Mouse (Mus musculus) embryo, embryonic 11.5 days (tissue): Measurements from ENCODE around the gene Ift122.
"Not testable (repeated sequence)": the region's sequence is repeated elsewhere in the genome, so short reads cannot be mapped to it uniquely, and the experiment has no call there.

Experiments
- DNase-seq: peaks from one replicate; pipeline ENCODE4 v3.0.0-alpha.2; 2012; ENCODE audit warnings: low read depth, low spot score

Gene Ift122

DNA sequence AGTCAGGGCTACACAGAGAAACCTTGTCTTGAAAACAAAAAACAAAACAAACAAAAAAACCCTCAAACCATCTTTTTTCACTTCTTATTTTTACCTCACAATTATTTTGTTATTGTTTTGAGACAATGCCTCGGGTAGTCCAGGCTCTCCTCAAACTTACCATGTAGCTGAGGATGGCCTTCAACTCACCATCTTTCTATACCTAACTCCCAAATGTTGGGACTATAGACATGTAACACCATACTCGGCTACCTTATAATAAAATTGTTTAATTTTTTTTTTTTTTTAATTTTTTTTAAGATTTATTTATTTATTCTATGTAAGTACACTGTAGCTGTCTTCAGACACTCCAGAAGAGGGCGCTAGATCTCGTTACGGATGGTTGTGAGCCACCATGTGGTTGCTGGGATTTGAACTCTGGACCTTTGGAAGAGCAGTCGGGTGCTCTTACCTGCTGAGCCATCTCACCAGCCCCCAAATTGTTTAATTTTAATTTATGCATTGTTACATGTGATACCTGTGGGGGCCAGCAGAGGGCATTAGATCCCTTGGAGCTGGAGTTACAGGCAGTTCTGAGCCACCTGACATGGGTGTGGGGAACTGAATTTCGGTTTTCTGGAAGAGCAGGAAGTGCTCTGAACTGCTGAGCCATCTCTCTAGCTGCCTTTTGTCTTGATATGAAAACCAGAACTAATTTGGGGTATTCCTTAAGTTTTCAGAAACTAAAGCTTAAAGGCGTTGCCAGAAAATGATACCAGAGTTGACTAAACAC is 6.4 kb upstream of the Ift122 start:
- no peak for DNase-seq

DNA sequence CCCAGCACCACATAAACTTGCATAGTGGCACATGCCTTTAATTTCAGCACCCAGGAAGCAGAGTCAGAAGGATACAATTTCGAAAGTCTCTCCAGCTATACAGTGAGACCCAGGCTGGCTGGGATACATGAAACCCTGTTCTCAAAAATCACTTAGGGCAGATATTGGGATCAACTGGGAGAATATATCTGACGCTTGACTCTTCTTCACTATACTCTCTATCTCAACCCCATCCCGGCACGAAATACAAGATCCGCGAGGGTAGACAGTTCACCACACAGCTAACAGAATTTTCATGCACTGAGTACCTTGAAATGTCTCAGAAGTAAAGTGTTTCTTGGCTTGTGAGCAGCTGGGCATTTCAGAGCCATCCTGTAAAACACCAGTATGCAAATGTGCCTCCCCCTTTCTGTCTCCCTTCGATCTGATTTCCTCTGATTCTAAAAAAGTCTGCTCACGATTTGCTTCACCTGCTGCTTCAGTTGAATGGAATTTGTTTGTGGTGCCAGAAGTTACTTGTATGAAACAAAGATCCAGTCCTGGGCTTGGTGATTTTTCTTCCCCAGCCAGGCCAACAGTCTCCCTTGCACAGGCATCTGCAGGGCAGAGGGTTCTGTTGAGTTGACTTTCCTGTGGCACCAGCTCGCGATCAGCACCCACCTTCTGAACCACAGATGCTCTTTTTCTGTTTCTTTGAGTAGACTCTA is 4.5 kb upstream of the Ift122 start:
- no peak for DNase-seq

DNA sequence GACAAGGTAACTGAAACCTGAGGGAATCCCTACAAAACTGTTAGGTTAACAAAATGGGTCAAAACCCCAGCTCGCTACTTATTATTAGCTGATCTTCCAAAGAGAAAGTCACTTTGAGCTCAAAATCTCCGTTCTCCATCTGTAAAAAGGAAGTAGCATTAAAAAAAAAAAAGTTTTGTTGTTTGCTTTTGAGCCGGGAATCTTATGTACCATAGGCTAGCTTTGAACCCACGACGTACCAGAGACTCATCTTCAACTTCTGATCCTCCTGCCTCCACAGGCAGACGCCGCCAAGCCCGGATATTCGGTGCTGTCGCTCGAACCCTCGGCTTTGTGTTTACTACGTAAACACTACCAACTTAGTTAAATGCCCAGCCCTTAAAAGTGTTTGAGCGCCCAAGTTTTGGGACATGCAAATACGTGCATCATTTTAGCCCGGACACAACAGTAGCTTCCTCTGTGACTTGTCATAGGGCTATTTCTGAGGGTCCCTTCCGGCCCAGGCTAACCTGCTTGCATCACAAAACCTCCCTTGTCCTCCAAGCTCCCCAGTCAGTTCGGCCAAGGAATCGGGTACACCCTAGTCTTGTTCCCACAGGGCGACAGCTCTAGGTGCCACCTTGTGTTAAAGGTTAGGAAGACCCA is 702 bp upstream of the Ift122 start:
- no peak for DNase-seq

DNA sequence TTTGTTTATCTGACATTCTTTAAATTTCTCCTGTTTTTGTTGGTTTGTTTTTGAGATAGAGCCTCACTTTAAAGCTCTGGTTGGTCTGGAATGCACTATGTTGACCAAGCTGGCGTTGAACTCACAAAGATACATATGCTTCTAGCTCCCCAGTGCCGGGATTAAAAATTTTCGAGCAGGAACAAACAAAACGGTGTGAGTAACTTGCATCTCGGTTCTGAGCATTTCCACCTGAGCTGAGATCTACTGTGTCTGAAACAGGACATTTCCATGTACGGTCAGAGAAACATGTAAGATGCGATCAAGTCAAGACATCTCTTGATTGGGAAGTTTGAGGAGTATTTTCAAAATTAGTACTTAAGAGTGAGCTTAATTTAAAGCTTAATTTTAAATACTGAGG is 715 bp downstream of the Ift122 start:
- no peak for DNase-seq

DNA sequence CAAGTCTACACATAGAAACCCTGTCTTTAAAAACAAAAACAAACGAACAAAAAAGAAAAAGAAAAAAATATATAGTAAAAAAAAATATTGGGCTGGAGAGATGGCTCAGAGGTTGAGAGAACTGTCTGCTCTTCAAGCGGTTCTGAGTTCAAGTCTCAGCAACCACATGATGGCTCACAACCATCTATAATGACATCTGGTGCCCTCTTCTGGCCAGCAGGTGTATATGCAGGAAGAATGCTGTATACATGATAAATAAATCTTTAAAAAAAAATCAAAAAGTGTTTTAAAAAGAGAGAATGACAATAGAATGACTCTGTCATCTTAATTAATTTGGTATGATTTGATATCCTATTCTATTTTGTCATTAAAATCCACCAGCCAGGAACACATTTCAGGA is 1.2 kb downstream of the Ift122 start:
- no peak for DNase-seq

DNA sequence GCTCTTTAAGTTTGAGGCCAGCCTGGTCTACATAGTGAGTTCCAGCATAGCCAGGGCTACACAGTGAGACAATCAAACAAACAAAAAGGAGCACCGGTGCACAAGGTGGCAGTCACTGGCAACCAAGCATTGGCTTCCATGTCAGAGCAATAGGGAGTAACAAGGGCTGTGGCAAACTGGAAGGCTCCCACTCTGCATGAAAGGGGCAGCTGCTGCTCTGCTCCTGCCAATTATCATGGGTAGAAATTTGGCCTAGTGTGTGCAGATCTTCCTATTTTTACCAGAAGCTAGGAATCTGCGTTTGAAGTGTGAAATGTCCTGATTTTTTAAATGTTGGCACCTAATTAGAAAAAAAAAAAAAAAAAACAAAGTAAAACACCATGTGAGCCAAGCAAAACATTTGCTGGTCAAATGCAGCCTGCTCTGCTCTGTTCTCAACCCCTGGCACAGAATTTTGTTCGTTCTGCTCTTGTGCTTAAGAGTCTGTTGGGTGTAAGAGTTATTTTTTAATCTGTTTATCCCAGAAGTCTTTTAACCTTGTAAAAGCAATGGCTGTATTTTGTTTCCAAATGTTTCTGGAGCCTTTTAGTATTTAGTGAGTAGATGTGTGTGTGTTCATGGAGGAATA is 2.6 kb downstream of the Ift122 start:
- DNase-seq, result no peak

DNA sequence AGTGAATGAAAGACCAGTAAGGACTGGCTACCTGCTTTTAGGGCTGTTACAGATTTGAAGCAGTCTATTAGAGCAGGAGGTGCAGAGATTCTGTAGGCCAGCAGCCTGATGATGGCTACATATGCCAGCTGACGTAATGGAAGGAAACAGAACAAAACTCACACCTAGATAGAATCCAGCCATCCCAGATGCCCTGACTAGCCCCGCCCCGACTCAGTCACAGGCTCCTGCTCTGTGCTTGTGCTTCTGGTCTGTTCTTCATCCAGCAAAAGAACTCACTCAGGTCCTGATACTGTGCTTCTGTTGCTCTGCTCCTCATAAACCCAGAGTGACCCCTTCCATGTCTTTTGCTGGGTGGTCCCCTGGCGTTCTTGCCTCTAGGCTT is 3.1 kb downstream of the Ift122 start:
- DNase-seq, result no peak

DNA sequence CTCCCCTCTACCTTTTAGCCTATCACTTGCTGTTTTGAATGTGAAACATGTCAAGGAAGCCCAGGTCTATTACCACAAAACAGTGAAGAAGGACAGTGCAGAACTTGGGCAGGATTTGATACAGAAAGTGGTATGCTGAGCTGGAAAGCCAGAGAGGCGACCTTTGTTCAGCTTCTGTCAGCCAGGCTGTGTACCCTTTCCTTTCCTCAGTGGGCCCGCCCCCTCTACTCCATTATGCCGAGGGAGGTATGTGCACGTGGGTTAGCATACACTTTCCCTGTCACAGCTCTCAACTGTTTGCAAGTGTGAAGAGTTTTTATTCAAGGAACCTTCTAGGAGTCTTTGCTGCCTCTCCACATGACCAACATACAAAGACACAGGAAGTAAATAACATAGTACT is 6.0 kb downstream of the Ift122 start:
- DNase-seq, result no peak

DNA sequence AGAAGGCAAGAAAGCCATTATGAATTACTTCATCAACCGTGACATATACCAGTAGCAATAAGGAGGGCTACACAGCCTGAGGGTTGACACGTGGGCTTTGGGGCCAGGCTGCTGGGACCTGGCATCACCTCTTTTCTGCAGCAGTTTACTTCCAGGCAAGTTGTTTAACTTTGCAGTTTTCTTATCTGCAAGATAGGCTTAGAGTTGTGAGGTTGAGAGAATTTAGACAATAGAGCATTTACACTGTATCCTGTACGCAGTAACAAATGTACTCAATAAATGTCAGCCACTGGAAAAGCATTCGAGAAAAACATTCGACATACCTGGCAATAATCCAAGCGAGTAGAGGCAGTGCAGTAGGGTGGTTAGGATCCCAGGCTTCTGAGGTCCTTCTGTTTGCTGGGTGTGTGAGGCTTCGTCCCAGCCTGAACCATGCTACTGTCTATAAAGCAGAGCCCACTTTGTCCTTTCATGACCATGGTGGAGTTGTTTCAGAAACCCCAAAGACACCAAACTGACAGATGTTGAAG is 6.8 kb downstream of the Ift122 start:
- DNase-seq, result no peak

DNA sequence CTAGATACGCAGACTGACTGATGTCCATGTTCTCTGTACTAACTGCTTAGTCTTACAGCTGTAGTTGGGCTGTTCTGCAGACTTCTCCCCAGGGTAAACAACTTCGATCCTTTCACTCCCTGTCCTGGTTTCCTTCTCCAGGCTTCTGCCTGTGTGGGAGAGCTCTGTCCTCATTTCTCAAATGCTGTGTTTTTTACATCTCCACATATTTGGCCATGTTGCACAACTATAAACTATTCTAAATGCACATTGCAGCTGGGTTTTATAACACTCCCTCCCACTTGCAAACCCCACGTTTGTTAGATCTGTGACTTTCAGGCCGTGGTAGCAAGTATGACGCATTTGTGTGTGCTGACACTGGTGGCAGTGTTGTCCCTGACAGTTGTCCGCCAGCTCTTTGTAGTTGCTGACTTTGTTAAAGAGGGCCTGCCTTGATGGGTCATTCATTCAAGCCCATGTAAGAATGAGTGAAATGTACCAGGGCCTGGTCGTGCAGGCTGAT is 10.1 kb downstream of the Ift122 start:
- DNase-seq, result no peak

DNA sequence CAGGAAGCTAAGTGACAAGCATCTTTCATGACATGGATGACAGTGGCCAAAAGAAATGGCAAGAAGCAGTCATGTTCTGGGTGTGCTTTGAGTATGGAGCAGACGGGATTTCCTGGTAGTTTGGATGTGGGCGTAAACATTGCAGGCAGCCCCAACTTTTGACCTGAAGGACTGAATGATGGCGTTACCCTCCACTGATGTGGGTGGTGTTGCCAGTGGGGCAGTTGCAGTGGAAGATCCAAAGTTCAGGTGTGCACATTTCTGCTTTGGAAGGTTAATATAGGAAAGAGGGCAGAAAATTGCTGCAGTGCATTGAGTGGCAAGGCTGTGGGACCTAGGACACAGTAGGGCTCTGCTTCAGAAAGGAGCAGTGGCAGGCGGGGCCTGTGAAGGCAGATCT is 12.0 kb downstream of the Ift122 start:
- no peak for DNase-seq

DNA sequence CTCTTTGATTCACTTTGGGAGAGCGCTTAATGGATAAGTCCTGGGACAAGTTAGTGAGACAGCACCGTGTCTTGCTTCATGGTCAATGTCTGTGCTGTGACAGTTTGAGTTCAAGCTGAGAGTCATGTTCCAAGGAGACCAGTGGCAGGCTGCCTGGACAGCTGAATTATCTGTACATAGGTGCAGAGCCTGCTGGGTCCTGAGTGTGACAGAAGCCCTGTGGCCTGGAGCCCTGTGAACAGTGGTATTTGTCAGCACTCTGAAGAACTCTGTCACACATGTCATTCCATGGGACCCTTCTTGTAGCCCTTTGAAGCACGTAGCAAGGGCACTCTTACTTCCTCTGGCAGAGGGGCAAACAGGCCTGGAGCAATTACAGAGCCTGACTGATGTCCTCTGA is 13.9 kb downstream of the Ift122 start:
- not testable (repeated sequence) for DNase-seq

DNA sequence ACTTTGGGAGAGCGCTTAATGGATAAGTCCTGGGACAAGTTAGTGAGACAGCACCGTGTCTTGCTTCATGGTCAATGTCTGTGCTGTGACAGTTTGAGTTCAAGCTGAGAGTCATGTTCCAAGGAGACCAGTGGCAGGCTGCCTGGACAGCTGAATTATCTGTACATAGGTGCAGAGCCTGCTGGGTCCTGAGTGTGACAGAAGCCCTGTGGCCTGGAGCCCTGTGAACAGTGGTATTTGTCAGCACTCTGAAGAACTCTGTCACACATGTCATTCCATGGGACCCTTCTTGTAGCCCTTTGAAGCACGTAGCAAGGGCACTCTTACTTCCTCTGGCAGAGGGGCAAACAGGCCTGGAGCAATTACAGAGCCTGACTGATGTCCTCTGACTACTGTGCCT is 18.0 kb downstream of the Ift122 start:
- DNase-seq, result not testable (repeated sequence)

DNA sequence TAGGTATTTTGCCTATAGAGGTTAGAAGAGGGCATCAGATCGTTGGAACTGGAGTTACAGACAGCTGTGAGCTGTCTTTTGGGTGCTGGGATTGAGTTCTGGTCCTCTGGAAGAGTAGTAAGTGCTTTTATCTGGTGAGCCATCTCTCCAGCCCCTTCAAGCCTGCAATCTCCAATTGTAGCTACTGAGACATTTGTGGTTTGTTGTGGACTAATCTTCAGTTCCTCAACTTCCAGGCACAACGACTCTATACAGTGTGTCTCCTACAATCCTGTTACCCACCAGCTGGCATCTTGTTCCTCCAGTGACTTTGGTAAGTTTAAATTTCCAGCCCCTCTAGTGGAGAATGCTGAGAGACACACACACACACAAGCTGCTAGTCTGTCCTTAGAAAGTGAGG is 24.0 kb downstream of the Ift122 start:
- no peak for DNase-seq

DNA sequence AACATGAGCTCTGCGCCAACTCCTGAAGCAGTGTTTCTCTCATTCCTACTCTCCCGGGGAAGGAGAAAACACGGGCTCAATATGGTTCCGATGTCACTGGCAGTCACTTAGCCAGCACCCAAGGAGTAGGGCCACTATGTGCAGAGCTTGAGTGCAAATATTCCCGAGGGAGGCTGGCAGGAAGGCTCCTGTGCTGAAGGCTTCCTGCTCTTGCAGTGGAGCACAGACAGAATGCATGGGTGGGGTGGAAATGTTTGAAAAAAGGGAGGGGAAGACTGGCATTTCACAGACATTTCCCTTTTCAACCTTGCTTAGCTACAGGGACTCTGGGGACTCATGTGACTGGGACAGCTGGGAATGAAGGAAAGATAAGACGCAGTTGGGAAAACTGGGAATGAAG is 25.4 kb downstream of the Ift122 start:
- DNase-seq, result no peak

DNA sequence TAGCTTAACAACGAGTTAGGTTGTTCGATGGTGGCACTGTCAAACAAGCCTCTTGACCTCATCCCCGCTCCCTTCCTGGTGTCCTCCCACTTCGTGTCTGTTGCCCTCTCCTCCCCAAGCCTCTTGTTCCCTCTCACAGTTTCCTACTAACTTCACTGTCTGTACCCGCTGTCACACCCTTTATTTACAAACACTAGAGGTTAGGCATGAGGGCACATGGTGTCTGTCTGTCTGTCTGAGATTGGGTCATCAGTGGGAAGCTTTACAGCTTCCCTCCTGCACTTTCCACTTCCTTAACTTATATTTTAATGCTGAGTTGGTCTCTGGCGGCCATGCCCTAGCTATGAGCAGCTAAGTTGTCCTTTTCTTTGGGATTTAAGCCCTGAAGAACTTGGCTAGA is 26.5 kb downstream of the Ift122 start:
- no peak for DNase-seq

DNA sequence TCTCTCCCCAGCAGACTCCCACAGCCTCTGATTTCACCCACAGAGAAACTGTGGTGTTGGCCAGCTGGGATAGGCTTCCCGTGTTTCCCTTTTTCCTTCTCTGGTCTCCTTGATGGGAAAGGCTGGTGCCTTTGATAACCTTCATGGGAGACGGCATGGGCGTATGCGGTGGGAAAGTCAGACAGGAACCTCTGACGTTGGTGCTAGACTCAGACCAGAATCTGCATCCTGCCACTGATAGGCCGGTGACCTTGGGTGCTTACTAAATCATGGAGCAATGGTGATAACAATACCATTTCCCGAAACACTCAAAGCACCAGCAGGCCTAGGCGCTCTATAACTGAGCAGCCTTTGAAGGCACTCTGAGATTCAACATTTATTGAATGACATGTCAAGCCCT is 27.5 kb downstream of the Ift122 start:
- DNase-seq, result no peak

DNA sequence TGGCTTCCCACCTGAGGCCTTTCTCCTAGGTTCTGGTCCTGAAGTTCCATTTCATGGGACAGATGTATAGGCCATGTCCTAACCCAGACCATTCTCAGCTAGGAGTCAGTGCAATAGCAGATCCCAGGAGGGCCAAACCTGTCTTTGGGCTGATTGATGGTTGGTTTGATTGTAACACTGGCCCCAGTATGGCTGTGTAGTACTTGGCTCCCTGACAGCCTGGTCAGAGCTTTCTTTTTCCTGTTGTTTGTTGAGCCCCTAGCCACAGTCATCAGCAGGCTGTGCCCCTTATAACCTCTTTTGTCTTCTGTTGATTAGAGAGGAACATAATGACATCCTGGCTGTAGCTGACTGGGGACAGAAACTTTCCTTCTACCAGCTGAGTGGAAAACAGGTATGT is 30.7 kb downstream of the Ift122 start:
- no peak for DNase-seq

DNA sequence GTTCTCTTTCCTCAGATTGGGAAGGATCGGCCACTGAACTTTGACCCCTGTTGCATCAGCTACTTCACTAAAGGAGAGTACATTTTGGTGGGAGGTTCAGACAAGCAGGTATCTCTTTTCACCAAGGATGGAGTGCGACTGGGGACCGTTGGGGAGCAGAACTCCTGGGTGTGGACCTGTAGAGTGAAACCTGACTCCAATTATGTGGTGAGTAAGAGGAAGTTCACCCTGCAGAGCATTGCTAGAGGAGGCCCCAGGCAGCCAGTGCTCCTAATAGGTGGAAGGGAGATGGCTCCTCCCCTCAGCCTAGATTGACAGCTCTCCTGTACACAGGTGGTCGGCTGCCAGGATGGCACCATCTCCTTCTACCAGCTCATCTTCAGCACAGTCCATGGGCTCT is 33.6 kb downstream of the Ift122 start:
- DNase-seq, result no peak

DNA sequence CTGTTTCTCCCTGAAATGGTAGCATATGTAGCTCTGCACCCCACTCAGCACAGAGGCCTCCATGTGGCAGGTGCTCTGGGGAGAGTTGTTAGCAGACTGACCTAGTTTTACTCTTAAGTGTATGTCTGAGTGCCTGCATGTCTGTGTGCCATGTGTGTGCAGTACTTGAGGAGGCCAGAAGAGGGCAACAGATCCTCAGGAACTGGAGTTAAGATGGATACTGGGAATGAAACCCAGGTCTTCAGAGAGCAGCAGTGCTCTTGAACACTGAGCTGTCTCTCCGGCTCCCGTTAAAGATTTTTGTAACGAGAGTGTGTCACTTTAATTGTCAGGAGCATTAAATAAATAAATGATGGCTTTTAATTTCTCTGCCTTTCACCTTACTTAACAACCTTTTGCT is 35.0 kb downstream of the Ift122 start:
- no peak for DNase-seq

DNA sequence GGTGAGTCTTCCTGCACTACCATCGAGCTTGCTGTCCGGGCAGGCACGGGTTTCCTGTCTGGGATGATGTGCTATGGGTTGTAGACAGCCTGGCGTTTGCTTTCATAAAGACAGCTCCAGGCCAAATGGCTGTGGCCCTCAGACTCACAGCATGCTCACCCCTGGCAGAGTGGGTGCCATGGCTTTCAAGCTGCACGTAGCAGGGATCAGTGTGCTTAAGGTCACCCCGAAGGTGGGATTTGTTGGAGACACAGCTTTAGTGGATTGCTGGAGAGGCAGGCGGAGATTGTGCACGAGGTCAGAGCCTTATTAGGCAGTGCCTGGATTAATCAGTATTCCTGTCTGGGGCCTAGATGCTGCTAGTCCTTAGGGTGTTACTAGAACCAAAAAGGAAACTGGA is 37.3 kb downstream of the Ift122 start:
- no peak for DNase-seq

DNA sequence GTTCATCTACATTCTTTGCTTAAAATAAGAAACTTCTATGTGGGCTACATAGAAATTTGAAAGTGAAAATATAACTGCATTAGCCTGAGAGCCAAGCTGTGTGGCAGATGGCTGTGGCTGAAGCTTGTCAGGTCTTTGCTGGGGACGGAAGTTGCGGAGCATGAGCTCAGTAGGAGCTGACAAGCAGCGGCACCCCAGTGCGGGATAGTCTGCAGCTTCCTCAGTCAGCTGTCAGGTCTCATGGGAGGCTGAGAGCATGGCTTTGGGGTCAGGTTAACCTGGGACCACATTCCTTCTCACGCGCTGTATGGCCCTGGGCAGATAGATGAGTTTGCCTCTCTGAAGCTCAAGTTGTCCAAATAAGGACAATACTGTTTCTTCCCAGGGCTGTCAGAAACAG is 37.8 kb downstream of the Ift122 start:
- no peak for DNase-seq
